6 mouse cellular contexts compared by ENCODE assay signal in the genomic region with DNA sequence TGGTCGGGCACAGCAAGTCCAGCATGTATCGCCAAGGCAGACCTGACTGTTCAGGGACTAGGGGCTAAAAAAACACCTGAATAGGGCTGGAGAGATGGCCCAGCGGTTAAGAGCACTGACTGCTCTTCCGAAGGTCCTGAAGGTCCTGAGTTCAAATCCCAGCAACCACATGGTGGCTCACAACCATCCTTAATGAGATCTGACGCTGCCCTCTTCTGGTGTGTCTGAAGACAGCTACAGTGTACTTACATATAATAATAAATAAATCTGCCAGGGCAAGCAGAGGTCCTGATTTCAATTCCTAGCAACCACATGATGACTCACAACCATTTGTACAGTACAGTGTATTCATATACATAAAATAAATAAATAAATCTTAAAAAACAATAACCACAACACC. TPM values are rescaled to one million over a fixed set of nuclear protein-coding genes. Genes with fewer than 3 reads are reported as not detected.
DNase-seq lines count a peak whose midpoint lies in the region; ATAC-seq and TF ChIP-seq lines count a peak whose summit lies in the region.
"Not testable (repeated sequence)": the region's sequence is repeated elsewhere in the genome, so short reads cannot be mapped to it uniquely, and the experiment has no call there.

No protein-coding gene starts in this region.

- ATAC-seq in kidney, postnatal 0 days (replicated peaks; ENCODE audit: low FRiP score, low read depth); liver, embryonic 14.5 days (ENCODE audit: insufficient read depth); midbrain, postnatal 0 days (ENCODE audit: low FRiP score): not testable (repeated sequence)

- H3K36me3 ChIP-seq in hindbrain, embryonic 10.5 days; kidney, postnatal 0 days (ENCODE audit: insufficient read depth, low read length); liver, embryonic 14.5 days (replicated peaks; ENCODE audit: control insufficient read depth, insufficient read depth, low read depth); midbrain, postnatal 0 days (ENCODE audit: insufficient read depth, low read length): not testable (repeated sequence)
- H3K36me3 ChIP-seq in midbrain, embryonic 10.5 days: peaks cover 16% of the 10 kb centered on the region

- not testable (repeated sequence) for H3K9me3 ChIP-seq in hindbrain, embryonic 10.5 days; kidney, postnatal 0 days (replicated peaks; ENCODE audit: low read length); liver, embryonic 14.5 days (ENCODE audit: control insufficient read depth, low read length); midbrain, embryonic 10.5 days (replicated peaks); midbrain, postnatal 0 days (ENCODE audit: low read length)

- 0 out of 2 replicates have a peak, but pooled peaks have one; percentile 27 for TF ChIP-seq CTCF in kidney, postnatal 0 days (IDR thresholded peaks at IDR 0.05; ENCODE audit: low read depth)
- TF ChIP-seq CTCF in liver, embryonic 14.5 days (IDR thresholded peaks at IDR 0.05; ENCODE audit: low read depth): 0 out of 2 replicates have a peak, but pooled peaks have one; percentile 1
- peak; percentile 34 for TF ChIP-seq CTCF in midbrain, postnatal 0 days (IDR thresholded peaks at IDR 0.05)

- DNase-seq in NIH3T3 (ENCODE audit: low read depth): peak; percentile 78
- not testable (repeated sequence) for DNase-seq in hindbrain, embryonic 10.5 days (ENCODE audit: low spot score); kidney, postnatal 0 days (ENCODE audit: low spot score); liver, embryonic 14.5 days (ENCODE audit: low read depth in 3 of 3, low spot score in 3 of 3); midbrain, embryonic 10.5 days (ENCODE audit: low spot score); midbrain, postnatal 0 days (ENCODE audit: low spot score)

- WGBS in hindbrain, embryonic 10.5 days: 90% methylated on average over 5 of the region's 5 CpGs
- 92% methylated on average over 5 of the region's 5 CpGs for WGBS in kidney, postnatal 0 days
- 71% methylated on average over 5 of the region's 5 CpGs for WGBS in liver, embryonic 14.5 days (ENCODE audit: insufficient replicate concordance)
- 82% methylated on average over 5 of the region's 5 CpGs for WGBS in midbrain, embryonic 10.5 days
- whole genome bisulfite sequencing in midbrain, postnatal 0 days: 69% methylated on average over 5 of the region's 5 CpGs

- H3K4me1 ChIP-seq in hindbrain, embryonic 10.5 days (replicated peaks): peaks cover 31% of the 10 kb centered on the region
- H3K4me1 ChIP-seq in kidney, postnatal 0 days (replicated peaks; ENCODE audit: insufficient read depth, low read length); liver, embryonic 14.5 days (replicated peaks; ENCODE audit: control insufficient read depth in 2 of 2, insufficient read depth in 2 of 2, low read length in 1 of 2); midbrain, postnatal 0 days (ENCODE audit: insufficient read depth, low read length): not testable (repeated sequence)
- H3K4me1 ChIP-seq in midbrain, embryonic 10.5 days: peaks cover 50% of the 10 kb centered on the region

- not testable (repeated sequence) for H3K4me3 ChIP-seq in hindbrain, embryonic 10.5 days; kidney, postnatal 0 days (replicated peaks; ENCODE audit: low read depth, low read length); liver, embryonic 14.5 days (ENCODE audit: insufficient read depth in 1 of 2, low read depth in 2 of 2, low read length in 2 of 2); midbrain, embryonic 10.5 days; midbrain, postnatal 0 days (ENCODE audit: low read depth, low read length)

- H3K9ac ChIP-seq in kidney, postnatal 0 days (ENCODE audit: low read depth, low read length); liver, embryonic 14.5 days (replicated peaks); midbrain, postnatal 0 days (replicated peaks; ENCODE audit: low read length, poor library complexity, severe bottlenecking): not testable (repeated sequence)

- TF ChIP-seq EP300 in liver, embryonic 14.5 days (IDR thresholded peaks at IDR 0.05; ENCODE audit: low read depth): not testable (repeated sequence)

- not testable (repeated sequence) for H3K27me3 ChIP-seq in hindbrain, embryonic 10.5 days (ENCODE audit: insufficient read depth, poor library complexity, severe bottlenecking); kidney, postnatal 0 days (ENCODE audit: insufficient read depth, low read length); liver, embryonic 14.5 days (ENCODE audit: control insufficient read depth, insufficient read depth, low read length); midbrain, embryonic 10.5 days (ENCODE audit: low read depth, poor library complexity, severe bottlenecking); midbrain, postnatal 0 days (ENCODE audit: insufficient read depth, low read length)

- H3K27ac ChIP-seq in hindbrain, embryonic 10.5 days: 0 out of 2 replicates have a peak overlapping the region, but pooled peaks have one; percentile 69
- not testable (repeated sequence) for H3K27ac ChIP-seq in kidney, postnatal 0 days; liver, embryonic 14.5 days; midbrain, postnatal 0 days (ENCODE audit: low read depth, low read length)
- peak overlapping the region; percentile 81 for H3K27ac ChIP-seq in midbrain, embryonic 10.5 days (replicated peaks)

- H3K4me2 ChIP-seq in kidney, postnatal 0 days (ENCODE audit: low read length); liver, embryonic 14.5 days (ENCODE audit: low read depth); midbrain, postnatal 0 days (ENCODE audit: low read depth, low read length, poor library complexity, severe bottlenecking): not testable (repeated sequence)

RNA-seq across cellular contexts. Expression of a gene that starts 17.3 kb away (rescaled TPM):
- 8.0 and 9.4 TPM in 2 replicates for polyA plus RNA-seq in hindbrain, embryonic 10.5 days (2016; fragmentation: Nextera tagmentation; extraction: Ambion mirVana)
- 13.0 and 13.9 TPM in 2 replicates for polyA plus RNA-seq in kidney, postnatal 0 days (2015; fragmentation: Nextera tagmentation; extraction: Ambion mirVana)
- 8.0 and 10.7 TPM in 2 replicates for polyA plus RNA-seq in liver, embryonic 14.5 days (2012; rRNA removed)
- 3.3 TPM in 2 replicates for polyA plus RNA-seq in liver, embryonic 14.5 days (2014; fragmentation: Nextera tagmentation; extraction: Ambion mirVana)
- 12.3 and 14.9 TPM in 2 replicates for polyA plus RNA-seq in midbrain, embryonic 10.5 days (2016; fragmentation: Nextera tagmentation; extraction: Ambion mirVana)
- 31.5 and 38.5 TPM in 2 replicates for total RNA-seq in midbrain, postnatal 0 days (2014; rRNA removed)
- 3.9 and 5.3 TPM in 2 replicates for polyA plus RNA-seq in midbrain, postnatal 0 days (2015; fragmentation: Nextera tagmentation; extraction: Ambion mirVana)
